Mouse (Mus musculus) lung, embryonic 16.5 days (tissue): ENCODE results near the gene Scin. TPM values are rescaled to one million over a fixed set of nuclear protein-coding genes. Genes with fewer than 3 reads are reported as not detected.

Experiments
- ATAC-seq: fragments of 200-750 bp; cut with Nextera tagmentation; 2 replicates; pipeline ENCODE4 v1.8.0; 2017; ENCODE audit warnings: low read depth, mild to moderate bottlenecking, moderate library complexity
- H3K27ac ChIP-seq: fragments of 300-500 bp; sonication (generic); 2 replicates; pipeline ENCODE4 v1.5.1; 2014; ENCODE audit warnings: mild to moderate bottlenecking, control low read depth, low read length
- H3K27me3 ChIP-seq: fragments of 300-500 bp; sonication (generic); 2 replicates; pipeline ENCODE4 v1.6.1; 2014; ENCODE audit warnings: low read depth, low read length, mixed read lengths; ENCODE audit not compliant: control insufficient read depth, insufficient read depth
- H3K36me3 ChIP-seq: fragments of 300-500 bp; sonication (generic); 2 replicates; pipeline ENCODE4 v1.6.1; 2014; ENCODE audit warnings: low read length; ENCODE audit not compliant: control insufficient read depth, insufficient read depth
- H3K4me1 ChIP-seq: fragments of 300-500 bp; sonication (generic); replicated peaks from 2 replicates; pipeline ENCODE4 v1.6.1; 2014; ENCODE audit warnings: low read length, mixed read lengths; ENCODE audit not compliant: control insufficient read depth, insufficient read depth
- H3K4me2 ChIP-seq: fragments of 300-500 bp; sonication (generic); 2 replicates; pipeline ENCODE4 v1.6.1; 2014; ENCODE audit warnings: low read depth, low read length, control low read depth
- H3K4me3 ChIP-seq: fragments of 300-500 bp; sonication (generic); 2 replicates; pipeline ENCODE4 v1.5.1; 2014; ENCODE audit warnings: mild to moderate bottlenecking, low read length, control low read depth
- H3K9ac ChIP-seq: fragments of 300-500 bp; sonication (generic); 2 replicates; pipeline ENCODE4 v1.6.1; 2014; ENCODE audit warnings: low read length, control low read depth
- H3K9me3 ChIP-seq: fragments of 300-500 bp; sonication (generic); 2 replicates; pipeline ENCODE4 v1.6.1; 2016; ENCODE audit warnings: low read length; ENCODE audit not compliant: control insufficient read depth
- WGBS: fragments of 180-500 bp; shearing (Covaris S2); extraction: QIAGEN DNeasy Blood & Tissue Kit; methylation state at CpG from one replicate; pipeline ENCODE4 v1.1.7; 2014; 5-methylcytosine and 5-hydroxymethylcytosine counted together
- polyA plus RNA-seq: library from polyadenylated mRNA; unstranded; fragments of >200 nt; fragmentation: Nextera tagmentation; extraction: Ambion mirVana; gene quantifications from 2 replicates; pipeline ENCODE4 v1.2.1, GENCODE M21; 2015

Scin gene
- polyA plus RNA-seq, 1 experiment from 2014 or later: 0.69 TPM

DNA sequence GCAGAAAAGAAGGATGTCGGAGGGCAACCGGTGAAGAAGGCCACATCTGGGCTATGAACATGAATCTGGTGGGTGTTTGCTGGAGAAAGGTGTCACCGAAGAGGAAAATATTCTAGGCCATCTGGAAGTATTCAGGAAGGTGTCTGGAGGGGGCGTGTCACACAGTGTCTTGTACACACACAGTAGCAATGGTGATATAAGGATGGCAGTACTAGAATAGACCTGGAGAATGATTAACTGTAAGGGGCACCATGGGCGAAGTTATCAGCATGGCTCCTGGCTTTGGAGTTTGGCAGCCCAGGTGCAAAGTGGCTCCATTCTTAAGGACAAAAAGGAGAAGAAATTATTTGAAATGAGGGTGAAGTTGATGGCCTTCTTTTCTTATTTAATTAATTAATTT is 17.8 kb downstream of the Scin start:
- no peaks in the 10 kb centered on the region for H3K4me1 ChIP-seq
- no peak overlapping the region for H3K4me2 ChIP-seq
- no peak overlapping the region for H3K9ac ChIP-seq
- no peaks in the 10 kb centered on the region for H3K36me3 ChIP-seq
- H3K27ac ChIP-seq: no peak overlapping the region
- H3K4me3 ChIP-seq: no peak overlapping the region
- H3K27me3 ChIP-seq: no peaks in the 10 kb centered on the region
- WGBS: 66% methylated on average over 5 of the region's 5 CpGs
- H3K9me3 ChIP-seq: no peaks in the 10 kb centered on the region
- ATAC-seq: no peak

DNA sequence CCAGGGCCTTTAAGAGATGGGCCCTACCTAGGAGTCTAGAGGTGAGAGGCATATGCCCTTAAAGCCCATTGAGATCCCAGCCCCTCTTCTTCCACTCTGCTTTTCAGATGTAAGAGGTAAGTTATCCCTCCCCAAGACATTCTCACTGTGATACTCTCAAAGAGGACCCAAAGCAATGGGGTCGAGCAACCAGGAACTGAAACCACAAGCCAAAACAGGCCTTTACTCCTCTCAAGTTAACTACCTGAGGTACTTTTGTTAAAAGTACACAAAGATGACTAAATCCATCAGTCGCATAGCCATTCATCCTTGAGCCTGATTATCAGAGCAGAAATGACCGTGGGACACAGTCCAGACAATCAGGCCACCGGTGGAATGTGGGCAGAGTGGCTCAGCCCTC is 19.1 kb downstream of the Scin start:
- no peaks in the 10 kb centered on the region for H3K9me3 ChIP-seq
- H3K4me1 ChIP-seq: no peaks in the 10 kb centered on the region
- WGBS: 88% methylated on average over 4 of the region's 4 CpGs
- no peak overlapping the region for H3K4me2 ChIP-seq
- H3K27ac ChIP-seq: no peak overlapping the region
- no peak overlapping the region for H3K4me3 ChIP-seq
- no peak overlapping the region for H3K9ac ChIP-seq
- no peaks in the 10 kb centered on the region for H3K27me3 ChIP-seq
- no peaks in the 10 kb centered on the region for H3K36me3 ChIP-seq
- no peak for ATAC-seq

DNA sequence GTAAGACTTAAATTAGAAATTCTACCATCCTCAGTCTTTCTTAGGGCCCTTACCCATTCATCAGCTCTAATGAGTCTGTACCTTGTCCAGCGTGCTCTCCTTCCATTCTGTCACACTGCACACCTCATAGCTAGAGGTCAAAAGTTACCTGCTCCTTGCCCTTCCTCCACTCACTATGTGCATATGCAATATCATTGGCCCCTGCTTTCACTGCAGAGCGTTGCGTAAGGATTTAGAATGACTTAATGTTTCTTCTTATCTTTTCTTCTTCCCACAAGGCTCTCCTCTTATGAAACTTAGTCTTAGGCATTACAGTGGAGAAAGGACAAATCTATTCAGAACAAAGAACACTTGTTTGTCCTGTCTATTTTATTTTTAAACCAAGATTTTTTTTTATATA is 20.0 kb downstream of the Scin start:
- H3K27ac ChIP-seq: no peak overlapping the region
- no peak for ATAC-seq
- no peaks in the 10 kb centered on the region for H3K36me3 ChIP-seq
- H3K9ac ChIP-seq: no peak overlapping the region
- no peaks in the 10 kb centered on the region for H3K9me3 ChIP-seq
- H3K27me3 ChIP-seq: no peaks in the 10 kb centered on the region
- WGBS: 74% methylated on average over 3 of the region's 3 CpGs
- no peaks in the 10 kb centered on the region for H3K4me1 ChIP-seq
- H3K4me3 ChIP-seq: no peak overlapping the region
- no peak overlapping the region for H3K4me2 ChIP-seq

DNA sequence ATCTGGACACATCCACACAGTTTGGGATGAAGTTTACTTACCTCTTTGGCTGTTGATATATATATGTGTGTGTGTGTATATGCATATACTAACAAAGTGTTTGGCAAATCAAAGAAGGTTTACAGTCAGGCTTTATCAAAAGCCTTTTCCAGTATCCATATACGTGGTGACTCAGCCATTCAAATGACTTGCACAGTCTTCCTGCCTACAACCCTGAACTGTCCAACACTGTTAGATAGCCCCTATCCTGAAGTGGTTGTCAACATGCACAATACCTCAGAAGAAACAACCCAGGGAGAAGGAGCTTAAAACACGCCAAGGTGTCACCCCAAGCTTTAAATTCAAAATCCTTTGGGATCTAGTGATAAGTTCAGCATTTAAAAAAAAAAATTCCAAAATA is 20.4 kb downstream of the Scin start:
- H3K27me3 ChIP-seq: no peaks in the 10 kb centered on the region
- H3K9me3 ChIP-seq: no peaks in the 10 kb centered on the region
- H3K9ac ChIP-seq: no peak overlapping the region
- ATAC-seq: no peak
- H3K4me2 ChIP-seq: no peak overlapping the region
- H3K36me3 ChIP-seq: no peaks in the 10 kb centered on the region
- H3K4me1 ChIP-seq: no peaks in the 10 kb centered on the region
- no peak overlapping the region for H3K27ac ChIP-seq
- no peak overlapping the region for H3K4me3 ChIP-seq
- 51% methylated on average over 2 of the region's 2 CpGs for WGBS

DNA sequence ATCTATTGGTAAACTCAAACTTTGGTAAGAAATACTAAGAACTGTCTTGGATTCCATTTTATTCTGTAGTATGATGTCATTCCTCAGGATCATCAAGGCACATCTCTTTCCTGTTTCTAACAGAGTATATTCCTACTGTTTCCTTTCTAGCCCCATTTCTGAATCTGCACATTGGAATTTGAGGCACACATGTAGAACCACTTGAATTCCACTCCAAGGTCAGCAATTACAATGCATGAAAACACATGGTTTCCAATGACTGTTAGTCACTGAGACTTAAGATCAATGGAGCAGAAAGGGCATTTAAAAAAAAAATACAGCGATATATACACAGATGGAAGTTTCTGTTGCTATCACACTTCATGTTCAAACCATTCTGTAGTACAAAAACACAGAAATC is 24.8 kb downstream of the Scin start:
- no peak overlapping the region for H3K27ac ChIP-seq
- 82% methylated on average over 1 of the region's 1 CpGs for WGBS

DNA sequence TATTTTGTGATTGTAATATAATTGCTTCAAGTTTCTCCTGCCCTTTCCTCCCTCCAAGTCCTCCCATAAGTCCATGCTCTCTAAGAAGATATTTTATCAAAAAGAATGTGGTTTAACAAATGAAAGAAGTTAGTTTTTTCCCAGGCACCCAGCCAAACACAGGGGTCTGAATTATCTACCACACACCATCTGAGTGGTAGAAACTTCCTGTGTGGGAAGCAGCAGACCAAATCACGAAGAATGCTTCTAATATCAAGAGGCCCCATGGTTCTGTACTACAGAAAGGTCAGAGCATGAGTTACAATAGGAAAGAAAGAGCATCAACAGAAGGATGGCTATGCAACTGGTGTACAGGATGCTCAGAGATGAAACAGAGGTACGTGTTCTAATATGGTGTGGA is 25.9 kb downstream of the Scin start:
- Histone ChIP-seq H3K4me3 (no peak overlapping the region), H3K4me1 (no peaks in the 10 kb centered on the region), H3K9ac (no peak overlapping the region), H3K27ac (no peak overlapping the region), H3K4me2 (no peak overlapping the region), H3K9me3 (no peaks in the 10 kb centered on the region), H3K36me3 (no peaks in the 10 kb centered on the region), H3K27me3 (no peaks in the 10 kb centered on the region)
- no peak for ATAC-seq
- 49% methylated on average over 2 of the region's 2 CpGs for WGBS

More for the DNA sequence above, 24.8 kb downstream of the Scin start:
- Histone ChIP-seq H3K4me1 (no peaks in the 10 kb centered on the region), H3K36me3 (no peaks in the 10 kb centered on the region), H3K4me2 (no peak overlapping the region), H3K4me3 (no peak overlapping the region), H3K9me3 (no peaks in the 10 kb centered on the region), H3K9ac (no peak overlapping the region), H3K27me3 (no peaks in the 10 kb centered on the region)
- ATAC-seq: no peak

DNA sequence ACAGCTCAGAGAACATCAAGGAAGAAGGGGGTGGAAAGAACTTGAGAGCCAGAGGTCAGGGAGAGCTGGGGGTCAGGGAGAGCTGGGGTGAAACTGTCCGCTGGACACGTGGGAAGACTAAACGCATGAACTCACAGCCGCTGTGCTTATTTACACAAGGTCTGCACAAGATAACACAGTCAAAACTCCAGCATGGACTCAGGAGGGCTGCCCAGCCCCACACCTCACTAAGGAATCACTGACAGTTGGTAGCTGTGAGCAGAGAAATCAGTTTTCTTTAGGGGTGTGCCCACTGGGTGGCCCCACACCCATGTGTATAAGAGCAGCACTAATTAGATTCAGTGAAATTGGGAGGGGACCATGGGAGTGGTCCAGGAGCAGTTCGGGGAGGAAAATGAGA is 27.2 kb downstream of the Scin start:
- Histone ChIP-seq H3K4me2 (no peak overlapping the region), H3K36me3 (no peaks in the 10 kb centered on the region), H3K4me3 (no peak overlapping the region), H3K9me3 (no peaks in the 10 kb centered on the region), H3K27me3 (no peaks in the 10 kb centered on the region), H3K27ac (no peak overlapping the region), H3K9ac (no peak overlapping the region), H3K4me1 (no peaks in the 10 kb centered on the region)
- WGBS: 24% methylated on average over 5 of the region's 5 CpGs
- no peak for ATAC-seq

DNA sequence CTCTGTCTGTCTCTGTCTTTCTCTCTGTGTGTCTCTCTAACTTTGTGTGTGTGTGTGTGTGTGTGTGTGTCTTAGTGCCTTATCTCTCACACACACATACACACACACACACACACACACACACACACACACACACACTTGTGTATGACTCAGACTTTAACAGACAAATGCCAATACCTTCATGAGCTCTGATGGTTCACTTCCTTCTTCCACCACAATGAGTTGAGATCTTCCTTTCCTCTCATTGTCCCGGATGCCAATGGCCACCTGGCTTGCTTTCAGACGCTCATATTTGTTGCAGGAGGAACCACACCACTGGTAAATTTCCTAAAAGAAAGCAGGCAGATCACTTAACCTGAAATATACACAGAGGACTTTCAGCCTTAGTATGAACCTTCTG is 29.3 kb downstream of the Scin start:
- no peak overlapping the region for H3K9ac ChIP-seq
- H3K9me3 ChIP-seq: no peaks in the 10 kb centered on the region
- WGBS: 59% methylated on average over 2 of the region's 2 CpGs
- no peak overlapping the region for H3K4me2 ChIP-seq
- H3K4me1 ChIP-seq: no peaks in the 10 kb centered on the region
- no peaks in the 10 kb centered on the region for H3K36me3 ChIP-seq
- H3K27me3 ChIP-seq: no peaks in the 10 kb centered on the region
- H3K4me3 ChIP-seq: no peak overlapping the region
- no peak for ATAC-seq
- no peak overlapping the region for H3K27ac ChIP-seq

DNA sequence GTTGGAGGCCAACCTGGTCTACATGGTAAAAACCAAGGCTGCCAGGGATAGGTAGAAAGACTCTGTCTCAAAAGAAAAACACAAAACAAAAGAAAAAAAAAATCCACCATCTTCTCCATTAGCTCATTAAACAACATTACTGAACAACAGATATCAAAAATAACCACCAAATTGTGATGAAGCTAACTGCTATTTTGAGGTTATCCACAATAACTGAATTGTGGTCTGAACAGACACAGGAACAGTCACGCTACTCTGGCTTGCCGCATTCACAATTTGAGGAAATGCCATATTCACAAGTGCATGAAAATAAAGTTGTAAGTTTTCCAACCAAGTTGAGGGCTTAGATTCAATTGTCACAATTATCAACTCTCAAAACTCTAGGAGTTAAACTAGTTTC is 31.7 kb downstream of the Scin start:
- Histone ChIP-seq H3K27me3 (no peaks in the 10 kb centered on the region), H3K4me2 (no peak overlapping the region), H3K9ac (no peak overlapping the region), H3K4me3 (no peak overlapping the region), H3K27ac (no peak overlapping the region), H3K36me3 (no peaks in the 10 kb centered on the region), H3K9me3 (no peaks in the 10 kb centered on the region), H3K4me1 (no peaks in the 10 kb centered on the region)
- ATAC-seq: no peak
- WGBS: 88% methylated on average over 2 of the region's 2 CpGs

DNA sequence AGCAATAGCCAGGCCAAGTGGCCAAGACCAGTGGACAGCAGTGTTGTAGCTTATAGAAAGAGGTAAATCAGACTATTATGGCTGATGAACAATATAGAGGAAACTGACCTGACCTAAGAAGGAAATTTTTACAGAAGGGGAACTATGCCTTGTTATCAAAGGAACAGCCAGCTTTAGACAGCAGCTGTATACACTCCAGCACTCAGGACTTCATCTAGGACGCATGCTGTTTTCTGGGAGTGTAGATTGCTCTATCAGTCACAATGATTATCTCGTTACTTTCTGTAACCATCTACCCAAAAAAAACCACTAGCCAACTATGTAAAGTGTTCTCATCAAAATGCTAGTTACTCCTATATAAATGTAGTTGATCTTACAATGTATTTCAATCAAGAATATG is 34.6 kb downstream of the Scin start:
- H3K4me1 ChIP-seq: no peaks in the 10 kb centered on the region
- no peak overlapping the region for H3K27ac ChIP-seq
- 74% methylated on average over 2 of the region's 2 CpGs for WGBS
- no peaks in the 10 kb centered on the region for H3K27me3 ChIP-seq
- H3K9me3 ChIP-seq: no peaks in the 10 kb centered on the region
- H3K4me3 ChIP-seq: no peak overlapping the region
- H3K9ac ChIP-seq: no peak overlapping the region
- no peak overlapping the region for H3K4me2 ChIP-seq
- no peak for ATAC-seq
- H3K36me3 ChIP-seq: no peaks in the 10 kb centered on the region
